Mouse (Mus musculus): ENCODE data around the gene Dtd1. TPM values are rescaled to one million over a fixed set of nuclear protein-coding genes. Genes with fewer than 3 reads are reported as not detected.

The Dtd1 gene
- polyA plus RNA-seq, 1 experiment, result 25.5 TPM

DNA sequence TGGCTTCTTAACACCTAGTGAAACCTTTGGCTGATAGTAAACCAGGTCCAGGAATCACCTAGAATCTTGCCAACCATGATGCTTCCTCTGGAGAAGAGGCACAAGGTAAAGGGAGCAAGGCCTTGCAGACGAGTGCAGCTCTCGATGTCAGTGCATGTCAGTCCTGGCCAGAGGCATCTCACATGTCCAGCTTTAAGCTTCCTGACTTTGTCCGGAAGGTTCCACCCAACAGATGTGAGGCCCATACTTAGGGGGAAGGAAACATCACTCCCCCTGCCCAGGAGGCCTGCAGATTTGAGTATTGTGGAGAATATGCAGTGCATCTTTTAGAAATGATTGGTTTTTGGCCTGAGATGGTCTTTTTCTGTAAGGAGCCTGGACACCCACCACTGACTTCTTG is 127.4 kb downstream of the Dtd1 start:
- WGBS, result 83% methylated on average over 3 of the region's 3 CpGs

GRCm38 (mm10) chr2:144729776-144730175 is 130.1 kb downstream of the Dtd1 start:
- Histone ChIP-seq H3K36me3 (ENCODE audit: control insufficient read depth, insufficient read depth, low read length) (no peaks in the 10 kb centered on the region), H3K27me3 (replicated peaks; ENCODE audit: control insufficient read depth, insufficient read depth, low read length) (no peaks in the 10 kb centered on the region), H3K4me1 (ENCODE audit: control insufficient read depth, insufficient read depth, low read length) (no peaks in the 10 kb centered on the region), H3K27ac (ENCODE audit: insufficient read depth, low read depth, low read length) (no peak overlapping the region), H3K4me3 (ENCODE audit: insufficient read depth, low read depth, low read length) (no peak overlapping the region)
- TF ChIP-seq CTCF (conservative IDR thresholded peaks at IDR 0.05; ENCODE audit: insufficient read depth, insufficient read length, low read depth, low read length) (no peak), POLR2A (IDR thresholded peaks at IDR 0.05; ENCODE audit: low read depth, low read length) (no peak)
- WGBS, result 95% methylated on average over 2 of the region's 2 CpGs
- DNase-seq, result no peak

More for the DNA sequence above, 127.4 kb downstream of the Dtd1 start:
- Histone ChIP-seq H3K36me3 (ENCODE audit: control insufficient read depth, insufficient read depth, low read length) (no peaks in the 10 kb centered on the region), H3K27ac (ENCODE audit: insufficient read depth, low read depth, low read length) (no peak overlapping the region), H3K4me1 (ENCODE audit: control insufficient read depth, insufficient read depth, low read length) (no peaks in the 10 kb centered on the region), H3K4me3 (ENCODE audit: insufficient read depth, low read depth, low read length) (no peak overlapping the region), H3K27me3 (replicated peaks; ENCODE audit: control insufficient read depth, insufficient read depth, low read length) (no peaks in the 10 kb centered on the region)
- TF ChIP-seq CTCF (conservative IDR thresholded peaks at IDR 0.05; ENCODE audit: insufficient read depth, insufficient read length, low read depth, low read length), result no peak
- TF ChIP-seq POLR2A (IDR thresholded peaks at IDR 0.05; ENCODE audit: low read depth, low read length), result no peak
- DNase-seq, result no peak

DNA sequence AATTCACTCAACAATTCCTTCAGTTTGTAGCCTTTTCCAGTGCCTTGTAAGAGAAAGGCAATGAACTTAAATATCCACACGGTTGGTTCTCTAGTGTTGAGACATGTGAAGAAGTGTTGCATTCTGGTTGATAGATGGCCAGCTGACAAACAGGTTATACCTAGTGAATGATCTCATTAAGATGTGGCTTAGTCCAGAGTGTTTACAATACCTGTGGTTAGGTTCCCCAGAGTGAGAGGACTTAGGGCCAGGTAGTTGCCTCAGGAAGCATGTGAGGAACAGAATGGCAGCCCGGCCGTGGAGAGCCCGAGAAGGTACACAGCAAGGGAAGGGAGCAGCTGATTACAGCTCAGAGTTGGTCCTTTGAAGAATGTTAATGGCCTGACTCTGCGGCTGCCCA is 138.5 kb downstream of the Dtd1 start:
- no peaks in the 10 kb centered on the region for H3K4me1 ChIP-seq (ENCODE audit: control insufficient read depth, insufficient read depth, low read length)
- TF ChIP-seq POLR2A (IDR thresholded peaks at IDR 0.05; ENCODE audit: low read depth, low read length) (no peak), CTCF (conservative IDR thresholded peaks at IDR 0.05; ENCODE audit: insufficient read depth, insufficient read length, low read depth, low read length) (no peak)
- H3K27me3 ChIP-seq (replicated peaks; ENCODE audit: control insufficient read depth, insufficient read depth, low read length), result no peaks in the 10 kb centered on the region
- no peaks in the 10 kb centered on the region for H3K36me3 ChIP-seq (ENCODE audit: control insufficient read depth, insufficient read depth, low read length)
- 81% methylated on average over 5 of the region's 5 CpGs for WGBS
- DNase-seq, result no peak
- no peak overlapping the region for H3K4me3 ChIP-seq (ENCODE audit: insufficient read depth, low read depth, low read length)
- H3K27ac ChIP-seq (ENCODE audit: insufficient read depth, low read depth, low read length), result no peak overlapping the region

- Histone ChIP-seq H3K27ac (ENCODE audit: insufficient read depth, low read depth, low read length) (no peak overlapping the region), H3K36me3 (ENCODE audit: control insufficient read depth, insufficient read depth, low read length) (no peaks in the 10 kb centered on the region), H3K4me3 (ENCODE audit: insufficient read depth, low read depth, low read length) (no peak overlapping the region), H3K4me1 (ENCODE audit: control insufficient read depth, insufficient read depth, low read length) (no peaks in the 10 kb centered on the region), H3K27me3 (replicated peaks; ENCODE audit: control insufficient read depth, insufficient read depth, low read length) (no peaks in the 10 kb centered on the region)
- 80% methylated on average over 5 of the region's 5 CpGs for WGBS
- DNase-seq, result no peak
- no peak for TF ChIP-seq POLR2A (IDR thresholded peaks at IDR 0.05; ENCODE audit: low read depth, low read length)
- no peak for TF ChIP-seq CTCF (conservative IDR thresholded peaks at IDR 0.05; ENCODE audit: insufficient read depth, insufficient read length, low read depth, low read length)
Measured at GRCm38 (mm10) chr2:144738576-144738975, 138.9 kb downstream of the Dtd1 start.

GRCm38 (mm10) chr2:144740577-144740997 is 140.9 kb downstream of the Dtd1 start:
- Histone ChIP-seq H3K27ac (ENCODE audit: insufficient read depth, low read depth, low read length) (no peak overlapping the region), H3K27me3 (replicated peaks; ENCODE audit: control insufficient read depth, insufficient read depth, low read length) (no peaks in the 10 kb centered on the region), H3K36me3 (ENCODE audit: control insufficient read depth, insufficient read depth, low read length) (no peaks in the 10 kb centered on the region), H3K4me3 (ENCODE audit: insufficient read depth, low read depth, low read length) (no peak overlapping the region), H3K4me1 (ENCODE audit: control insufficient read depth, insufficient read depth, low read length) (no peaks in the 10 kb centered on the region)
- peak; percentile 63 for DNase-seq
- TF ChIP-seq POLR2A (IDR thresholded peaks at IDR 0.05; ENCODE audit: low read depth, low read length), result no peak
- no peak for TF ChIP-seq CTCF (conservative IDR thresholded peaks at IDR 0.05; ENCODE audit: insufficient read depth, insufficient read length, low read depth, low read length)
- 26% methylated on average over 6 of the region's 6 CpGs for whole genome bisulfite sequencing

- DNase-seq, result no peak
- H3K4me3 ChIP-seq (ENCODE audit: insufficient read depth, low read depth, low read length), result no peak overlapping the region
- TF ChIP-seq POLR2A (IDR thresholded peaks at IDR 0.05; ENCODE audit: low read depth, low read length), result no peak
- no peak for TF ChIP-seq CTCF (conservative IDR thresholded peaks at IDR 0.05; ENCODE audit: insufficient read depth, insufficient read length, low read depth, low read length)
- no peak overlapping the region for H3K27ac ChIP-seq (ENCODE audit: insufficient read depth, low read depth, low read length)
- no peaks in the 10 kb centered on the region for H3K27me3 ChIP-seq (replicated peaks; ENCODE audit: control insufficient read depth, insufficient read depth, low read length)
- H3K4me1 ChIP-seq (ENCODE audit: control insufficient read depth, insufficient read depth, low read length), result no peaks in the 10 kb centered on the region
- WGBS, result 93% methylated on average over 10 of the region's 10 CpGs
- H3K36me3 ChIP-seq (ENCODE audit: control insufficient read depth, insufficient read depth, low read length), result no peaks in the 10 kb centered on the region
Measured at GRCm38 (mm10) chr2:144741973-144742372, 142.3 kb downstream of the Dtd1 start.

- 81% methylated on average over 5 of the region's 5 CpGs for whole genome bisulfite sequencing
- TF ChIP-seq CTCF (conservative IDR thresholded peaks at IDR 0.05; ENCODE audit: insufficient read depth, insufficient read length, low read depth, low read length), result no peak
- TF ChIP-seq POLR2A (IDR thresholded peaks at IDR 0.05; ENCODE audit: low read depth, low read length), result no peak
- H3K4me3 ChIP-seq (ENCODE audit: insufficient read depth, low read depth, low read length), result no peak overlapping the region
- H3K27ac ChIP-seq (ENCODE audit: insufficient read depth, low read depth, low read length), result no peak overlapping the region
- DNase-seq, result no peak
- no peaks in the 10 kb centered on the region for H3K36me3 ChIP-seq (ENCODE audit: control insufficient read depth, insufficient read depth, low read length)
- H3K4me1 ChIP-seq (ENCODE audit: control insufficient read depth, insufficient read depth, low read length), result no peaks in the 10 kb centered on the region
- no peaks in the 10 kb centered on the region for H3K27me3 ChIP-seq (replicated peaks; ENCODE audit: control insufficient read depth, insufficient read depth, low read length)
Measured at GRCm38 (mm10) chr2:144743316-144743715, 143.6 kb downstream of the Dtd1 start.

All from kidney, adult 2 months (tissue).